Mouse (Mus musculus) layer of hippocampus, postnatal 36 days (tissue): ENCODE results near the gene Oprd1. TPM values are rescaled to one million over a fixed set of nuclear protein-coding genes. Genes with fewer than 3 reads are reported as not detected.

ENCODE experiments used
- total RNA-seq, 2 experiments: library from RNA; stranded (reverse); gene quantifications; 2 replicates each; pipeline ENCODE4 v1.2.3; 2021

Gene Oprd1
- total RNA-seq, 2 experiments from 2014 or later: 10.7 to 11.3 TPM

Other genes with a start within 250 kb of the Oprd1 start
- 1 to 10 TPM; 1.1 to 2.6 TPM for gene Tmem200b, start 222.7 kb downstream of the Oprd1 start, total RNA-seq
- not detected for gene Gm10300, start 69.8 kb downstream of the Oprd1 start, total RNA-seq
- 10 to 100 TPM; 16.9 to 23.7 TPM for gene Epb41, start 69.2 kb downstream of the Oprd1 start, total RNA-seq
- 10 to 100 TPM; 43.8 to 47.7 TPM for gene Ythdf2, start 67.8 kb upstream of the Oprd1 start, total RNA-seq
- gene Gmeb1, start 117.1 kb upstream of the Oprd1 start, total RNA-seq: 10 to 100 TPM; 21.3 to 24.7 TPM
- 10 to 100 TPM; 23.6 to 23.7 TPM for gene Taf12, start 129.9 kb upstream of the Oprd1 start, total RNA-seq
- 1 to 10 TPM; 1.2 to 2.6 TPM for gene Rab42, start 158.9 kb upstream of the Oprd1 start, total RNA-seq
- 10 to 100 TPM; 18.6 to 19.6 TPM for gene Trnau1ap, start 185.1 kb upstream of the Oprd1 start, total RNA-seq
- 10 to 100 TPM; 11.9 to 13.4 TPM for gene Rcc1, start 209.1 kb upstream of the Oprd1 start, total RNA-seq